Comparison of ENCODE assay signal across 18 mouse cellular contexts in the genomic region with DNA sequence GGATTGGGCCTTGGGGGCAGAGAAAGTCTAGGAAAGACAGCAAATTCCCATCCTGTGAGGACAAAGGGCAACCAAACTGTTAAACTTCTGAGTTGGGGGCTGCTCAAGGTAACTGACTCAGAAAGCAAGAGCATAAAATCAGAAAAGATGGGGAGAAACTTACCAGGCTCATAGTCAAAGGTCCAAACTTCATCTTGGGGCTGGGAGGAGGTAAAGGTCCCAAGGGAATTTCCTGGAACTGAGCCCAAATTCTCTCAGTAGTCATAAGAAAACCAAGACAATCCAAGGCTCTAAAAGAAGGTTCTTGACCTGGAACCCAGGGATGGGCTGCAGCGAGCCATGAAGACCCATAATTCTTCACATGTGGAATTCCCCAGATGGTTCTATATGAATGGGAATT.
"Had no signal": no experiment of that assay in that cellular context is flagged by ENCODE, and none has a peak within 500 bp of the region (broad histone marks: within the 10 kb centered on the region; RNA-seq: fewer than 3 reads in every experiment).

No protein-coding gene starts in this region.

- H3K4me3 ChIP-seq: left cerebral cortex, adult 2 months; liver, embryonic 13.5 days; midbrain, embryonic 12.5 days; midbrain, embryonic 15.5 days; neural tube, embryonic 12.5 days; neural tube, embryonic 15.5 days; stomach, embryonic 15.5 days had no signal

- ATAC-seq: hindbrain, postnatal 0 days; inflammation-experienced regulatory T-cells, adult 6 months; midbrain, embryonic 15.5 days had no signal

- H3K9me3 ChIP-seq: liver, embryonic 13.5 days; midbrain, embryonic 12.5 days; midbrain, embryonic 15.5 days; neural tube, embryonic 12.5 days; neural tube, embryonic 15.5 days; stomach, embryonic 15.5 days had no signal

- H3K9ac ChIP-seq: liver, embryonic 13.5 days; midbrain, embryonic 12.5 days; midbrain, embryonic 15.5 days; neural tube, embryonic 12.5 days; neural tube, embryonic 15.5 days; stomach, embryonic 15.5 days had no signal

- H3K4me1 ChIP-seq: liver, embryonic 13.5 days; midbrain, embryonic 12.5 days; midbrain, embryonic 15.5 days; neural tube, embryonic 12.5 days; neural tube, embryonic 15.5 days; stomach, embryonic 15.5 days had no signal

- H3K4me2 ChIP-seq: liver, embryonic 13.5 days; midbrain, embryonic 12.5 days; midbrain, embryonic 15.5 days; neural tube, embryonic 12.5 days; neural tube, embryonic 15.5 days; stomach, embryonic 15.5 days had no signal

- H3K27ac ChIP-seq: hindbrain, postnatal 0 days; kidney, postnatal 0 days; left cerebral cortex, adult 2 months; liver, embryonic 13.5 days; macrophage; midbrain, embryonic 12.5 days; midbrain, embryonic 15.5 days; neural tube, embryonic 12.5 days; neural tube, embryonic 15.5 days; stomach, embryonic 15.5 days had no signal

- DNase-seq: layer of hippocampus, postnatal 36 days; liver, embryonic 13.5 days; lung, adult 2 months; right cerebral cortex, adult 18-20 months; right cerebral cortex, postnatal 14 days; right cerebral cortex, postnatal 4 days; spleen, adult 18-20 months; thymus, postnatal 25 days had no signal

- H3K27me3 ChIP-seq: liver, embryonic 13.5 days; midbrain, embryonic 12.5 days; midbrain, embryonic 15.5 days; neural tube, embryonic 12.5 days; neural tube, embryonic 15.5 days; stomach, embryonic 15.5 days had no signal
